Mouse (Mus musculus): ENCODE results near the gene Dpp10. TPM values are rescaled to one million over a fixed set of nuclear protein-coding genes. Genes with fewer than 3 reads are reported as not detected.

The Dpp10 gene
- total RNA-seq, 2 experiments from 2014 or later, result 0.05 TPM; not detected in 1

DNA sequence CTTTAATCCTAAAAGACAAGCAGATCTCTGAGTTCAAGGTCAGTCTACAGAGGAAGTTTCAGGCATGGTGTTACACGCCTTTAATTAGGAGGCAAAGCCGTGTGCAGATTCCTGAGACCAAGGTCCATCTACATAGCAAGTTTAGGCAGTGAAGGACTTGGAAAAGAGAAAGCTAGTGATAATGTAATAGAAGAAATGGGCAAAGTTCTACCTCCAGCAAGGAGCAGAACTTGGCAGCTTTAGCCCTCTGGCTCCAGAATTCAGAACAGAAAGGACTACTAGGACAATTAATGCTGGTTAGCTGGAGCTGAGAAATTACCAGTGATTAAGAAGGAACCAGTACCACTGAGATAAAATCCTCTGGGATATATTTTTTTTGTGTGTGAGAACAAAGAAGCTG, 728.5 kb downstream of the Dpp10 start:
- intact Hi-C loops (cut with DNase I), result no loop called here
- DNase-seq, result no peak

Measured in heart, postnatal 14 days (tissue).